Mouse (Mus musculus) kidney, postnatal 0 days (tissue): Measurements from ENCODE around the gene Tm6sf2. TPM values are rescaled to one million over a fixed set of nuclear protein-coding genes. Genes with fewer than 3 reads are reported as not detected.
A peak's percentile ranks its signal among the peaks of the same experiment; 100 is the strongest.
"Not testable (repeated sequence)": the region's sequence is repeated elsewhere in the genome, so short reads cannot be mapped to it uniquely, and the experiment has no call there.

ENCODE experiments used
- ATAC-seq: fragments of 200-750 bp; cut with Nextera tagmentation; replicated peaks from 2 replicates; pipeline ENCODE4 v1.8.0; 2017; ENCODE audit warnings: low read depth, moderate number of reproducible peaks, moderate TSS enrichment, moderate library complexity; ENCODE audit not compliant: low FRiP score
- DNase-seq: peaks from one replicate; pipeline ENCODE4 v3.0.0-alpha.2; 2016; ENCODE audit warnings: low spot score
- H3K27ac ChIP-seq: fragments of 300-500 bp; sonication (generic); 2 replicates; pipeline ENCODE4 v1.5.1; 2014; ENCODE audit warnings: mild to moderate bottlenecking
- H3K27me3 ChIP-seq: fragments of 300-500 bp; sonication (generic); 2 replicates; pipeline ENCODE4 v1.6.1; 2014; ENCODE audit warnings: low read length, mixed read lengths; ENCODE audit not compliant: insufficient read depth
- H3K36me3 ChIP-seq: fragments of 300-500 bp; sonication (generic); 2 replicates; pipeline ENCODE4 v1.6.1; 2014; ENCODE audit warnings: low read length, mixed read lengths; ENCODE audit not compliant: insufficient read depth
- H3K4me1 ChIP-seq: fragments of 300-500 bp; sonication (generic); replicated peaks from 2 replicates; pipeline ENCODE4 v1.6.1; 2014; ENCODE audit warnings: antibody characterized with exemption, low read length, mixed read lengths; ENCODE audit not compliant: insufficient read depth
- H3K4me2 ChIP-seq: fragments of 300-500 bp; sonication (generic); 2 replicates; pipeline ENCODE4 v1.6.1; 2014; ENCODE audit warnings: mild to moderate bottlenecking, low read length, moderate library complexity, mixed read lengths
- H3K4me3 ChIP-seq: fragments of 300-500 bp; sonication (generic); replicated peaks from 2 replicates; pipeline ENCODE4 v1.5.1; 2014; ENCODE audit warnings: low read depth, low read length
- H3K9ac ChIP-seq: fragments of 300-500 bp; sonication (generic); 2 replicates; pipeline ENCODE4 v1.6.1; 2014; ENCODE audit warnings: low read depth, low read length
- H3K9me3 ChIP-seq: fragments of 300-500 bp; sonication (generic); replicated peaks from 2 replicates; pipeline ENCODE4 v1.6.1; 2016; ENCODE audit warnings: low read length, inconsistent platforms, mixed read lengths
- CTCF ChIP-seq: IDR thresholded peaks from 2 replicates; pipeline ENCODE4 v1.5.1; 2016; ENCODE audit warnings: antibody characterized with exemption, low read depth, mild to moderate bottlenecking, moderate library complexity
- WGBS: fragments of 180-500 bp; shearing (Covaris S2); extraction: QIAGEN DNeasy Blood & Tissue Kit; methylation state at CpG from one replicate; pipeline ENCODE4 v1.1.7; 2014; 5-methylcytosine and 5-hydroxymethylcytosine counted together
- polyA plus RNA-seq: library from polyadenylated mRNA; unstranded; fragments of >200 nt; fragmentation: Nextera tagmentation; extraction: Ambion mirVana; gene quantifications from 2 replicates; pipeline ENCODE4 v1.2.1, GENCODE M21; 2015

The Tm6sf2 gene
- polyA plus RNA-seq, 1 experiment from 2014 or later: 0.71 TPM

GRCm38 (mm10) chr8:70042583-70043455 lies 29.9 kb upstream of the Tm6sf2 start, which contains the start of the genes Mau2 and Sugp1:
TSS of gene Mau2 (minus strand) at chr8:70042734.
TSS of gene Sugp1 (plus strand) at chr8:70042813.
- under 1% methylated on average over 65 of the region's 65 CpGs for WGBS
- peak; percentile 94 for ATAC-seq

GRCm38 (mm10) chr8:70043996-70044395 lies 28.7 kb upstream of the Tm6sf2 start:
- Histone ChIP-seq H3K4me2 (peak overlapping the region; percentile 91; the same call in 1 of the 2 replicates), H3K36me3 (no peaks in the 10 kb centered on the region; the same call in 1 of the 2 replicates), H3K27me3 (no peaks in the 10 kb centered on the region), H3K27ac (no peak overlapping the region), H3K4me1 (0 out of 2 replicates have a peak, but pooled peaks cover 24% of the 10 kb centered on the region), H3K9ac (0 out of 2 replicates have a peak overlapping the region, but pooled peaks have one; percentile 97), H3K4me3 (no peak overlapping the region), H3K9me3 (no peaks in the 10 kb centered on the region)
- DNase-seq: no peak
- TF ChIP-seq CTCF: no peak
- WGBS: 84% methylated on average over 5 of the region's 5 CpGs
- no peak for ATAC-seq

More at GRCm38 (mm10) chr8:70042583-70043455, 29.9 kb upstream of the Tm6sf2 start, which contains the start of the genes Mau2 and Sugp1:
- H3K4me3 ChIP-seq: peak within 1 kb of the TSS; percentile 100
- 0 out of 2 replicates have a peak, but pooled peaks cover 24% of the 10 kb centered on the region for H3K4me1 ChIP-seq
- peak within 1 kb of the TSS; percentile 75 for H3K27ac ChIP-seq
- no peaks in the 10 kb centered on the region for H3K9me3 ChIP-seq
- H3K36me3 ChIP-seq: no peaks in the 10 kb centered on the region
- no peak for TF ChIP-seq CTCF
- H3K9ac ChIP-seq: peak within 1 kb of the TSS; percentile 97
- peak within 1 kb of the TSS; percentile 91 for H3K4me2 ChIP-seq
- no peaks in the 10 kb centered on the region for H3K27me3 ChIP-seq
- DNase-seq: peak; percentile 95

- H3K36me3 ChIP-seq: peaks cover 26% of the 10 kb centered on the region; the same call in 1 of the 2 replicates
- H3K27me3 ChIP-seq: no peaks in the 10 kb centered on the region
- no peak overlapping the region for H3K27ac ChIP-seq
- no peak overlapping the region for H3K4me2 ChIP-seq
- no peak overlapping the region for H3K9ac ChIP-seq
- DNase-seq: no peak
- no peaks in the 10 kb centered on the region for H3K9me3 ChIP-seq
- H3K4me1 ChIP-seq: no peaks in the 10 kb centered on the region
- TF ChIP-seq CTCF: no peak
- no peak for ATAC-seq
- no peak overlapping the region for H3K4me3 ChIP-seq
These were observed 23.1 kb upstream of the Tm6sf2 start for GRCm38 (mm10) chr8:70049662-70050061.

- H3K36me3 ChIP-seq: peaks cover 34% of the 10 kb centered on the region
These were observed 22.3 kb upstream of the Tm6sf2 start for GRCm38 (mm10) chr8:70050434-70050833.

GRCm38 (mm10) chr8:70057721-70058120 lies 15.0 kb upstream of the Tm6sf2 start:
- Histone ChIP-seq H3K27ac (no peak overlapping the region), H3K36me3 (peaks cover 69% of the 10 kb centered on the region), H3K4me1 (no peaks in the 10 kb centered on the region), H3K4me3 (no peak overlapping the region), H3K9ac (no peak overlapping the region), H3K9me3 (no peaks in the 10 kb centered on the region), H3K27me3 (no peaks in the 10 kb centered on the region), H3K4me2 (no peak overlapping the region)
- ATAC-seq: no peak
- TF ChIP-seq CTCF: no peak
- DNase-seq: no peak
- WGBS: 85% methylated on average over 1 of the region's 1 CpGs

More at GRCm38 (mm10) chr8:70050434-70050833, 22.3 kb upstream of the Tm6sf2 start:
- H3K4me2 ChIP-seq, DNase-seq, H3K27me3 ChIP-seq, H3K9me3 ChIP-seq, H3K4me3 ChIP-seq, ATAC-seq, H3K9ac ChIP-seq, H3K4me1 ChIP-seq, H3K27ac ChIP-seq: not testable (repeated sequence)
- WGBS: 99% methylated on average over 5 of the region's 5 CpGs

- no peaks in the 10 kb centered on the region for H3K9me3 ChIP-seq
- H3K27me3 ChIP-seq: no peaks in the 10 kb centered on the region
- H3K4me2 ChIP-seq: no peak overlapping the region
- no peaks in the 10 kb centered on the region for H3K4me1 ChIP-seq
- no peak overlapping the region for H3K4me3 ChIP-seq
- WGBS: 78% methylated on average over 2 of the region's 2 CpGs
- H3K36me3 ChIP-seq: peaks cover 29% of the 10 kb centered on the region
- ATAC-seq: peak; percentile 57
- H3K9ac ChIP-seq: no peak overlapping the region
- H3K27ac ChIP-seq: no peak overlapping the region
- TF ChIP-seq CTCF: no peak
- no peak for DNase-seq
These were observed 786 bp upstream of the Tm6sf2 start for GRCm38 (mm10) chr8:70071836-70072440.
